Mouse (Mus musculus): ENCODE measurements at regions not wholly inside any gene's neighbourhood (a gene's known extent, or its start where the extent isn't known, plus 50 kb on each side); places are given as distances from the start of the nearest gene placed in this dataset.

DNA sequence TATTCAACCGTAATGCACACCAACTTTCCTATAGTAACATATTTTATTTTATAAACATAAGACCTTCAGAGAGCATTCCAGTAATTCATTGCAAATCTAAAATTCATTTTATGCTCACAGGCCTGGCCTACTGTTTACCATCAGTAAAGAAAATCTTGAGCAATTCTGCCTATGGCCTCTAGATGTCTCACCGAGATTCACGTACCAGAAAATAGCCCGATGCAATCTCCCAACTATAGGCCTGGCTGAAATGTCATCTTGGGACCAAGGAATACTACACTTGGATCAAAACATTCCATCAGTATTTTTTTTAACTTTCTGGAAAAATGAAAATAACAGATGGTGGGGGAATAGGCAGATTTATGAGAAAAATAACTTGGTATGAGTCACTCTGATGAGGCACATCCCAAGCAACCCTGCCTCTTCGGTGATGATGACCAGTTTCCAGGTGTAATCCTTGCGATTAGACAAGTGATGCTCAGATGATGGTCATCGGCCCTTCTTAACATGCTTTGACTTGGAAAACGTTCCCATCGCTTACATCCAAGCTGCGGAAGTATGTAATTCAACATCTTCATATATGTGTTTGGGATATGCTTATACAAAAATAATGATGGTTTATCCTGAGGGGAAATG is 439.9 kb downstream of the Nyap2 start:
- Histone ChIP-seq H3K4me3 (ENCODE audit: insufficient read depth, low read length) (no peak overlapping the region), H3K27ac (ENCODE audit: insufficient read depth, low read length) (no peak overlapping the region), H3K4me1 (ENCODE audit: control insufficient read depth, insufficient read depth, low read length) (no peaks in the 10 kb centered on the region)
- no peak for TF ChIP-seq POLR2A (IDR thresholded peaks at IDR 0.05; ENCODE audit: low read depth, low read length)
- no peak for TF ChIP-seq CTCF (IDR thresholded peaks at IDR 0.05; ENCODE audit: borderline replicate concordance, insufficient read depth, low read length)

DNA sequence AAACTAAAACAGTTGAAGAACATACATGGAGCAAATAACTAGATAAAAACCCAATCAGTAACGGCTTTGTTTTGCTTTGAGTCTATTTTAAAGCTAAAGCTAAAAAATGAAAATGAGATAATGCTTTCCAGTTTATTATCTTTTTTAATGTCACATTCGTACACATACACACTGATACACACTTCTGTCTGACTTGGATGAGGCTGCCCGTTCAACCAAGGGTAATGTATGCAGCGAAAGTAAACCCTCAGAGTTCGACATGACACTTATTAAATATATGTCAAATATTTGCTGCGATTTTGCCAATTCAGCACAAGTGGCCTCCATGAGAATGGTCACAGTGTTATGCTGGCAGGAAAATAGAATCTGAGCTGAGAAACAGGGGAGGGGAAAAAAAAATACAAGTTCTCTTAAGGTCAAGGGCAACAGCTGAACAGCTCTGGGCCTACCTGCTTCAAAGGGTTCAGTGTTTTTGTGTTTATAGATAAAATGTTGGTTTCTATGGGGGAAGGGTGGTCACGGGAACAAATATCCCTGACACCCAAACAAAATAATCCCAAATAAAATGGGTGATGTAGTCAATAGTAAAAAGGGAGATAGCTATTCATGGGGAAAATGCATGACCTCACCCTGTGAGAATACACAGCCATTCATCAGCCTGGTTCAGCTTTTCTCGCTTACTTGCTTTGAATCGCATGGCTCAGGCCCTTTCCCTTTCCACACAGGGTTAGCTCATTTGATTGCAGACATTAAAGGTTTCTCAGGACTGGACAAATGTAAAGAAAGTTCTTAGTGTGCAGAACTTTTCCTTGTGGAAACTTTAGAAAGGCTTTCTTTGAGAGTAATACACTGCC is 443.9 kb downstream of the Nyap2 start:
- H3K4me3 ChIP-seq (ENCODE audit: insufficient read depth, low read length), result no peak overlapping the region
- no peaks in the 10 kb centered on the region for H3K4me1 ChIP-seq (ENCODE audit: control insufficient read depth, insufficient read depth, low read length)
- no peak overlapping the region for H3K27ac ChIP-seq (ENCODE audit: insufficient read depth, low read length)
- TF ChIP-seq POLR2A (IDR thresholded peaks at IDR 0.05; ENCODE audit: low read depth, low read length), result no peak
- TF ChIP-seq CTCF (IDR thresholded peaks at IDR 0.05; ENCODE audit: borderline replicate concordance, insufficient read depth, low read length), result no peak

DNA sequence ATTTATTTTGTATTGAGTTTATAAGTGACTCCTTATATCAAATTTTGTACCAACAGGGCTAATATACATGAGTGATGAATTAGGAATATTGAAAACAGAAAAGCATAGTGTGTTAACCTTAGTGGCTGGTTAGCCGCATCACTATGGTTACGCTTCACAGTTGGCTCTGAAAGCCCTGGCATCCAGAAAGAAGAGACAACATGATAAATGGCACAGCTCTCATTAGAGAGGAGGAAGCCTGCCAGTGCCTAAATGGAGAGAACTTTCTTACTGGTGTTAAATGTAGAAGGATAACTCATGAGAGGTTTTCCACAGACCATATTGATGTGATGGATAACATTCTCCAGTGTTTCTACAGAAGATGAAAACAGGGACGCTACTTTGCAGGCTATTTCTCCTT is 446.2 kb downstream of the Nyap2 start:
- no peaks in the 10 kb centered on the region for H3K4me1 ChIP-seq (ENCODE audit: control insufficient read depth, insufficient read depth, low read length)
- H3K4me3 ChIP-seq (ENCODE audit: insufficient read depth, low read length), result no peak overlapping the region
- TF ChIP-seq CTCF (IDR thresholded peaks at IDR 0.05; ENCODE audit: borderline replicate concordance, insufficient read depth, low read length) (no peak), POLR2A (IDR thresholded peaks at IDR 0.05; ENCODE audit: low read depth, low read length) (no peak)

DNA sequence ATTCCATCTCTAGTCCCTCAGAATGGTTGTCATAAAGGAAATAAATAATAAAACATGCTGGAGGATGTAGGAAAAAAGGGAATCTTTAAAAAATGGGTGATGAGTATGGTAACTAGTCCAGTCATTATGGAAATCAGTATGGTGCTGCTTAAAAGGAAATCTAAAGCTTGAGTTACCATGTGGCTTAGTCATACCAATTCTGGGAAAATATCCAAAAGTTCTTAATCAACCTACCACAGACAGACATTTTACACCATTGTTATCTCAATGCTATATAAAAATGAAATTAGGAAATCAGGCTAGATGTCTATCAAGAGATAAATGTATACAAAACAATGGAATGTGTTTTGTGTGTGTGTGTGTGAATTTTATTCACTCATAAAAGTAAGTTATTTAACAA is 449.1 kb downstream of the Nyap2 start:
- Histone ChIP-seq H3K27ac (ENCODE audit: insufficient read depth, low read length) (no peak overlapping the region), H3K4me1 (ENCODE audit: control insufficient read depth, insufficient read depth, low read length) (no peaks in the 10 kb centered on the region), H3K4me3 (ENCODE audit: insufficient read depth, low read length) (no peak overlapping the region)
- TF ChIP-seq POLR2A (IDR thresholded peaks at IDR 0.05; ENCODE audit: low read depth, low read length) (no peak), CTCF (IDR thresholded peaks at IDR 0.05; ENCODE audit: borderline replicate concordance, insufficient read depth, low read length) (no peak)

More for the DNA sequence above, 446.2 kb downstream of the Nyap2 start:
- H3K27ac ChIP-seq (ENCODE audit: insufficient read depth, low read length), result no peak overlapping the region

DNA sequence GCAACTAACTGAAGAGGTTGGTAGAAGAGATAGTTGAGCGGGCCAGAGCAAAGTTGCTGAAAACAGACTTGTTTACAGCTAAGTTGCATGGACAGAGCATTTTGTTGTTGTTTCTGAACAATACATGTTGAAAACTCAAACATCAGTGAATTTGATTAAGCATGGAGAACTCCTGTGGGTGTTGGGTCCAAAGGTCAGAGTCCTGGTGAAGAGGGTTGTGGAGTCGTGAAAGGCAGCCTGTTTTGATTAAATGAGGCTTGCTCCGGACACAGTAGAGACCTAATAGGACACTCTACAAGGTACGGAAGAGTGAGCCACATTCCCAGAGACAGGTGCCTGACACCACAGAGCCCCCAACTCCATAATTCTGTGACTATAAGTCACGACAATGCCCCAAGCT is 461.1 kb downstream of the Nyap2 start:
- H3K4me1 ChIP-seq (ENCODE audit: control insufficient read depth, insufficient read depth, low read length), result peaks cover 7% of the 10 kb centered on the region; the same call in 1 of the 2 replicates
- H3K4me3 ChIP-seq (ENCODE audit: insufficient read depth, low read length), result no peak overlapping the region
- no peak for TF ChIP-seq POLR2A (IDR thresholded peaks at IDR 0.05; ENCODE audit: low read depth, low read length)
- TF ChIP-seq CTCF (IDR thresholded peaks at IDR 0.05; ENCODE audit: borderline replicate concordance, insufficient read depth, low read length), result no peak
- H3K27ac ChIP-seq (ENCODE audit: insufficient read depth, low read length), result no peak overlapping the region

DNA sequence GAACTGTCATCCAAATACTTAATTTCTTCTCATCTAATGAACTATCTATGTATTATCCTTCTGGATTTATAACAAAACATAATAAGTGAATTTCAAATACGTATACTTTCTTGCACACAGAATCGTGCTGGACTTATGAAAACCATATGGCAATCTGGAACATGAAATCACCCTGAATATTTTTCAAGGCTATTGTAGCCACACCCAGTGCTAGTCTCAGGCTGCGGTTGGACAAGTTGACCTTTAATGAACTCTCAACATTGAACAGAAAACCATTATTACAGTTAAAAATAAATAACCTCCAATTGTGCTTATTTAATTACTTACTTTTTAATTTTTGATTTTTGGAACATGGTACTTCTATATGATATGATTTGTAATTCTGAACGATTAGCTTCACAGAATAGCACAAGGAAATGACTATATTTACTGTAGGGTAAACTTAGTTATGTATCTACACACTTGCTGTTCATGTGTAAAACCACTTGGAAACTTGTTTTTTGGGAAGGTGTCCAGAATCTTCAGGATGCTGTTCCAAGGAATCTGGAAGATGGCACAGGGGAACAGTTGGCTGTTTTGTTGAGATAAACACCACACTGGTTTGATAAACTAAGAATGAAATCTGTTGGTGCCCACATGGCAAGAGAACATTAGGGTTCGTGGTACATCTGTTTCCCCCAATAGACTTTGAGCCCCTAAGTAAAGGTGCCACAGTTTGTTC is 463.0 kb downstream of the Nyap2 start:
- no peak overlapping the region for H3K4me3 ChIP-seq (ENCODE audit: insufficient read depth, low read length)
- H3K4me1 ChIP-seq (ENCODE audit: control insufficient read depth, insufficient read depth, low read length), result peaks cover 7% of the 10 kb centered on the region; the same call in 1 of the 2 replicates
- TF ChIP-seq POLR2A (IDR thresholded peaks at IDR 0.05; ENCODE audit: low read depth, low read length) (no peak), CTCF (IDR thresholded peaks at IDR 0.05; ENCODE audit: borderline replicate concordance, insufficient read depth, low read length) (no peak)
- peak overlapping the region; percentile 86 for H3K27ac ChIP-seq (ENCODE audit: insufficient read depth, low read length)

DNA sequence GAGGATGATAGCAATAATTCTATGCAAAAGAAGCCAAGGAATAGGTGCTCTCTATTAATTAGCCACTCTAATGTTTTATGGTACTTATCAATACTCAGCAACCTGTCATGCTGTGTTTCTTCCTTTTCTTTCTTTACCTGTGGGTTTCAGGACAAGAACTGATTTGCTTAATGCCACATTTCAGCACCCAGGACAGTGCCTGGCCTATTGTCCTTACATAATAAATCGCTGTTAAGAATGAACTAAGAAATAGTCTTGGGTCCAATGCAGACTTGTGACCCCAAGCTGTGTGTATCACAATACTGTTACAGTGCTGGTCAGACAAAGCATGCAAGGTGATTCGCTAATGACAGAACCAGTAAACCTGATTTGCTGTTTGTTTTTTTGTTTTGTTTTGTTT is 472.2 kb downstream of the Nyap2 start:
- no peak overlapping the region for H3K4me3 ChIP-seq (ENCODE audit: insufficient read depth, low read length)
- TF ChIP-seq POLR2A (IDR thresholded peaks at IDR 0.05; ENCODE audit: low read depth, low read length), result no peak
- no peak for TF ChIP-seq CTCF (IDR thresholded peaks at IDR 0.05; ENCODE audit: borderline replicate concordance, insufficient read depth, low read length)
- H3K4me1 ChIP-seq (ENCODE audit: control insufficient read depth, insufficient read depth, low read length), result no peaks in the 10 kb centered on the region
- no peak overlapping the region for H3K27ac ChIP-seq (ENCODE audit: insufficient read depth, low read length)

DNA sequence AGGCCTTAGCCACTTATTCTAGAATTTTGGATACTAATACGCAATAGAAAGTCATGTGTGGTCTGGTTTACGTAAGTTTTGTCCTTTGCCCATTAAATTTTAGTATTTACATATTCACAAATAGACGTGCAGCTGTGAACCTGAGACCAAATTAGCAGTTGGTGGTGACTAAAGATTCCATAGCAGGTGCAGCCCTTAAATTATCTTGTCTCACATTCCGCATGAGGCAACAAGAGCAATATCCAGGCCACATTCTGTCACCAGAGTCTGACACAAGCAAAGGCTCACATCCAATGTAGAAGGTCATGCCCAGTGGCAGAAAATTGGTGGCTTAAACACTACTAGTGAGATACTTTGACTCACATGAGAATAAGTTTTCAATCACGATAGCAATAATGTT is 473.0 kb downstream of the Nyap2 start:
- Histone ChIP-seq H3K4me1 (ENCODE audit: control insufficient read depth, insufficient read depth, low read length) (no peaks in the 10 kb centered on the region), H3K4me3 (ENCODE audit: insufficient read depth, low read length) (no peak overlapping the region), H3K27ac (ENCODE audit: insufficient read depth, low read length) (no peak overlapping the region)
- no peak for TF ChIP-seq CTCF (IDR thresholded peaks at IDR 0.05; ENCODE audit: borderline replicate concordance, insufficient read depth, low read length)
- TF ChIP-seq POLR2A (IDR thresholded peaks at IDR 0.05; ENCODE audit: low read depth, low read length), result no peak

DNA sequence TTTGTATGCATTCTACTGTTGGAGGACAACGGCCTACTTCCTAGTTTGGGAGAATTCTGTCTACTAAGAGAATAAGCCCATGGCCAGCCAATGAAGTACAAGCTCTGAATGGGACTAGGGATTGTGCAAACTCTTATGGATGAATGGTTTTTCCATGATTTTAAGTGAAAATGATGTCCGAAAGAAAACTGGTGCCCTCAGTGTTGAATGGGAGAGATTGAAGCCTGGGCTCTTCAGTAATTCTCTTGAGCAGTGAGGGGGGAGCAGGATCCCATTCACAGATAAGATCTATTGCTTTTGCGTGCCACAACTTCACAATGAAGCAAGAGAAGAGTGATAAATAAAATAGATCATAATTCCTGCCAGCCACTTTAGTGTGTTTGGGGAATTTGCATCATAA is 476.0 kb downstream of the Nyap2 start:
- Histone ChIP-seq H3K4me3 (ENCODE audit: insufficient read depth, low read length) (no peak overlapping the region), H3K27ac (ENCODE audit: insufficient read depth, low read length) (no peak overlapping the region), H3K4me1 (ENCODE audit: control insufficient read depth, insufficient read depth, low read length) (no peaks in the 10 kb centered on the region)
- no peak for TF ChIP-seq CTCF (IDR thresholded peaks at IDR 0.05; ENCODE audit: borderline replicate concordance, insufficient read depth, low read length)
- TF ChIP-seq POLR2A (IDR thresholded peaks at IDR 0.05; ENCODE audit: low read depth, low read length), result no peak
